Mouse (Mus musculus) thymus, postnatal 10 days (tissue): Measurements from ENCODE around the gene Stab1.

Source experiments
- DNase-seq, 2 experiments: peaks; one replicate each; pipeline ENCODE4 v3.0.0; 2021; ENCODE audit warnings: low spot score in 2 of 2

Stab1 gene

DNA sequence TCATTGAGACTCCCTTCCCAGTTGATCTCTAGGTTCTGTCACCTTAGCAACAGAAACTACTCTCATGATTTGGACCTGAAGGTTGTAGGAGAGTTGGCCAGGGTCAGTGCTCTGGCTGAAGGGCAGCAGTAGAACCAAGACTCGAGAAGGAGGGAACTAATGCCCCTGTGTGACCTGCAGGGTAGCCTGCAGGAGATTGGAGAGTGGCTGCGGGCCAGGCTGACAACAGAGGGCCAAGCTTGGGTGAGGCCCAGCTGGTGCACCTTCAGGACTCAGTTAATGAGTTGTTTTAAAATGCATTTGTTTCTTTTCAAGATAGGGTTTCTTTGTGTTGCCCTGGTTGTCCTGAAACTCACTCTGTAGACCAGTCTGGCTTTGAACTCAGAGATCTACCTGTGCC is 3.4 kb downstream of the Stab1 start:
- DNase-seq: no peak

DNA sequence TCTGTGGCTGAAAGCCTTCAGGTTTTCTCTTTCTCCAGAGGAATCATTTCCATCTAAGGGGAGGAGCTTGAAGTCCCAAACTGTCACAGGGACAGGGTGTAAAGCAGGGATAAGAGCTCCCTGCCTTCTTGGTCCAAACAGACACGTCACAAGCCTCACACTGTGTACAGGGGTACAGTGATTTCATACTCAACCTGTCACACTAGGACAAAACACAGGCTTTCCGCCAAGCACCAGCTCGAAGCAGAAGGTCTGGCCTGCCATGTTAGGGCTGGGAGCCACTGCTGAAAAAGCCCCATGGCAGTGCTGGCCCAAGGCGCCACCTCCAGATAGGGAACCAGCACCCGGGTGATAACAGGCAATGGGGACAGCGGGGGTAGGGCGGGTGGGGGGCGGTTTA is 4.4 kb downstream of the Stab1 start:
- no peak for DNase-seq

DNA sequence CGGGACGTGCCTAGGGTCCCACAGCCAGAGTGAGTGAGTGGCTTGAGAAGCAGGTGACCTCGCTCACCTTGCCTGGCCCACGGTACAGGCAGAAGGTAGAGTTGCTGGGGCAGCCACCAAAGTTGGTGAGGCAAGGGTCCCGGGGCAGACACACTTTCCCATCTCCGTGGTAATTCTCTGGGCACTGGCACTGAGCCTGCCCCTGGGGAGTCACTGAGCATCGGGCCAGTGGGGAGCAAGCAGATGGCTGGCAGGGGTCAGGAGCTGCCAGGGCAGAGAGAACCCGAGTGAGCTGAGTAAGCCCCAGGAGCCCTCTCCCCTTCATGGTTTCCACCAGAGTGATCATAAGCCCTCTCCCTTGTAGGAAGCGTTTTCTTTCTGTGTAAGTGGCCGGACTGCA is 6.8 kb downstream of the Stab1 start:
- no peak for DNase-seq

DNA sequence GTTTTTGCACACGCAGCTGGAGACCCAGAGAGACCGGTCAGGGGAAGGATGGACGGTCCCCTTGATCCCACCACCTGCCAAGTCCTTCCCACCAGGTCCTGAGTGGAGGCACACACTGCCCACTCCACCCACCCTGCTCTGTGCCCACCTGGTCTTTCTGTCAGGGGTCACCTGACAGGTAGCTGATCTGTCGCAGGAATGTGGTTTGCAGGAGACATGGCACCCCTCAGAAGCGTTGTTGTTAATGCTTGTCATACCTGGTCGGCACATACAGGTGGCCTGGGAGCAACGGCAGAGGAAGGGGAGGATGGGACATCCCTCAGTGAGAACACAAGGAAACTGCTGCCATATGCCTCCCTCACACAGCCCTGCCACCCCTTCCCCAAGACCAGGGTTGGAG is 7.2 kb downstream of the Stab1 start:
- DNase-seq: no peak

DNA sequence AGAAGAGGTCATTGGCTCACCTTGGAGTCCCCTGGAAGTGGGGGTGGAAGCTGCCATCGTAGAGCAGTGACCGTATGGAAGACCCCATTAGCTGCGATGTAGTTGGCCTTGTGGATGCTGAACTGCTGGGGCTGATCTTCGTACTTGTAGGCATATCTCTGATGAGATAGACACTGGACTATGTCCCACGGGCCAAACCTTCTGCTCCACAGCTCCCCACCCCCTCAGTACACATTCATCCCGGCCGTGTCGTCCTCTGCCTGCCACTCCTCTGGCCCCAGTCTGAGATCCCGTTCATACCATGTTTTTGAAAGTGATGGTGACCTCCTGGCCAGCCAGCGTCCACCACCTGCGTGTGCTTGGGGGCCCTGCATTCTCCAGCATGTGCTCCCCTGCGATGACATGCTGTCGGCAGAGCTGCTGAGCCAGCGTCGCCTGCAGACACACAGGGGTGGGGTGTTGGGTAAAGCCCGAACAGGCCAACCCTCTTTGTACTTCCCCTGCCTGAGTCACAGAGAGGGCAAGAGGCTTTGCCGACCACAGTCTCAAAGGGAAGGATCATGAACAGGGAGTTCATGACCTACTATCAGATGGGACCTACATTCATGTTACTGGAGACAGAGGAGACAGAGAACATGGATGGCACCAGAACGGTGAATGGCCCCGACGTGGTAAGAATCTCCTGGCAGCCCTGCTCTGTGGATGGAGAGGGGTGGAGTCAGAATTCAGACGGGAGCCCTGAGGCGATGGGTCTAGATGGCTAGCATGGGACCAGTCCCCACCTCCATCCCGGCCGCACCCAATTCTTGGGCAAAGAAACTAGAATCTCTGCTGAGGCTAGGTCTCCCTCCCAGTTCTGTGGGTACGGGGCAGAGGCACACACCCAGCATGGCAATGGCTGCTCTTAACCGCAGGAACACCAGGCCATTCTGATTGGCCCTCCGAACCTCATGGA is 8.0 kb downstream of the Stab1 start:
- DNase-seq: no peak

DNA sequence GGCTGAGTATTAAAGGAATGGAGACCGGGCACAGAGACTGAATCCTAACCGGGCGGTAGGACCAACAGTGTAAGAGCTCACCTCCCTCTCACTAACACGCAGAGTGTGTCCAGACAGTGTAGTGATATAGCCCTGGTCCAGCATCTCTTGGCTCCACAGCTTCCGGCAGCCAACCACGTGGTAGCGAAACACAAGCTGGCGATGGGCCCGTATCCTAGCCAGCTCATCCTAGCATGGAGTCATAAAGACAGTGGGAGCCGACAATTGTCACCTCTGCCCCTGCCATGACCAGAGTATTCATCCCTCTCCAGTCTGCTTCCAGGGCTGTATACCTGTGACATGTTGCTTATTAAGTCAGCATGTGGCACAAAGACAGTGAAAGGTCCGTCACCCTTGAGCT is 22.7 kb downstream of the Stab1 start:
- DNase-seq: no peak

DNA sequence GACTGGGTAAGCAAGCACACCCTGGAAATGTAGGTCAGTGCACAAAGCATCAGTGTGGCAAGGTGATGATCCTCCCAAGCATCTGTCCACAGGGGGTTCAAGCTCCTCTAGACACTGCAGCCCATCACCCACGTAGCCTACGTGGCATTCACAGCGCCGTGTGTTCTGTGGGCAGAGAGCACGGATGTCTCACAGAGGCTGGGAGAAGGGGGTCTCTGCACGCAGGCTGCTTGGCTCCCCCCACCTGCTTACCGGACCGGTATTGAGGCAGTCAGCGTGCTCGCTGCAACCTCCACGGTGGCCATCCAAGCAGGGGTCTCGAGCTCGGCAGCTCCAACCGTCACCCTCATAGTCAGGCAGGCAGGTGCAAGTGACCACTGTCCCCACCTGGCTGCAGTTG is 27.4 kb downstream of the Stab1 start:
- no peak for DNase-seq

DNA sequence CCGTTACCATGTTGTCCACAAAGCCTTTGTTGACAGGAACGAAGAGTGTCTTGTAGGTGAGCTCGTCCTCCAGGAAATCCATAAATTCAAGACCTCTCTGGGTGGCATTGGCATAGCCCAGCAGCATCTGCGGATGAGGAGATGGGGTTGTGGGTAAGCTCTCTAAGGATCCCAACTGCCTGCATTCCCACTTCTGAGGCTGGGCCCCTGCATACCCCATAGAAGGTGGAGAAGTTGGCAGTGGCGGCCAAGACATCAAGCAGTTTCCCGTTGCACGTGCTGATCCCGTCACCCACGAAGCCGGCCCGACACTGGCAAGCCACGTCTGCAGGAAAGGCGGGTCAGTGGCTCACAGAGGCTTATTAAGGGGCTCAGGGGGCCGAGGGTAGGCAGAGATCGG is 28.3 kb downstream of the Stab1 start:
- no peak for DNase-seq

DNA sequence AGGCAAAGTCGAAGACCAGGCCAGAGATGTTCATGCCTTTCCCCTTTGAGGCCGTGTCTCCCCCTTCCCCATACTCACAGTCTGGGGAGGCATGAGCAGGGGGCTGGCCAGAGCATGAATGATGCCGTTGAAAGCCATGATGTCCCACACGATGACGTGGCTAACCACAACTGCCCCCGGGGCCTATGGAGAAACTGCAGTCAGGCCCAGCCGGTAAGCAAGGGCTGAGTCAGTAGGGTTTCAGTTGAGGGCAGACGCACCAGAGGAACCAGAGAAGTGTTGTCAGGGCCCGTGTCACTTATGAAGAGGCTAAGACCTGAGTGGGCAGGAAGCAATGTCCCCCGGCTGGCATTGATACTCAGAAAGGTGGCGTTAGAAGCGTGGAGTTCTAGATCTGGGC is 28.8 kb downstream of the Stab1 start:
- DNase-seq: no peak

DNA sequence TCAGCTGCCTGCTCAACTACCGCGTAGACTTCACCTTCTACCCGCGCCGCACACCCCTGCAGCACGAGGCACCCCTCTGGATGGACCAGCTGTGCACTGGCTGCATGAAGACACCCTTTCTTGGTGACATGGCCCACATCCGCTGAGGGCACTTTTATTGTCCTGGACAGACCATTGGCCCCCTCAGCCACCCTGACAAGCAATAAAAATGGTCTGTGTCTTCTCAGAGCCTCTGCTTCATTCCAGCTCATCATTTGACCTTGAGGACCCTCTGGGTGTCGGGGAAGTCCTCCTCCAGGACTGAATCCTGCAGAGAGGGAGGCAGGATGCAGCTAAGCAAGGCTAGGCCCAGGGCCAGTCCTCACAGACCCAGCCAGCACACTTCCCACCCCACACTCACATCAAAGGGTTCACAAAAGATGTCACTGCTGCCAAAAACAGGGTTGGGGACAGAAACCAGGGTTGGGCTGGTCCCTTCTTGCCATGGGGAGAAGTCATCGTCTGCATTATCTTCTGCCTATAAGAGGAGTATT is 29.5 kb downstream of the Stab1 start:
- no peak for DNase-seq

DNA sequence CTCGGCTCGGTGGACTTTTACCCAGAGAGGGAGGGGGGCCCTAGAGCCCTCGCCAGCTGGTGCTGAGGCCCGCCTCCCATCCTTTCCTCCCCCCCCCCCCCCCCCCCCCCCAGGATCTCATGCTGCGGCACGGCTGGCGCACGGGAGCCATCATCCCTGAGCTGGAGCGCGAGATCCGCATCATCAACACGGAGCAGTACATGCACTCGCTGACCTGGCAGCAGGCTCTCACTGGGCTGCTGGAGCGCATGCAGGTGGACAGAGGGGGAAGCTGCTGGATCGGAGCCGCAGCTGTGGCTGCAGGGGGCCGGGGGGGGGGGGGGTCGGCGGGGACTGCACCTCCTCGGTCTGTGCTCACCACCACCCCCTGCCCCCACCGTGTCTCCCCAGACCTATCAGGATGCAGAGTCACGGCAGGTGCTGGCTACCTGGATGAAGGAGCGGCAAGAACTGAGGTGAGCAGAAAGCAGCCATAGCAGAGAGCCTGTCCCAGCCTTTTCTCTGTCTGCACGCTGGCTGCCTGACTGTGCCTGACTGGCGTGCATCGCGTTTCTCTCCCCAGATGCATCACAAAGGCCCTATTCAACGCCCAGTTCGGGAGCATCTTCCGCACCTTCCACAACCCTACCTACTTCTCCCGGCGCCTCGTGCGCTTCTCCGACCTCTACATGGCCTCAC is 30.1 kb downstream of the Stab1 start:
- DNase-seq: no peak

DNA sequence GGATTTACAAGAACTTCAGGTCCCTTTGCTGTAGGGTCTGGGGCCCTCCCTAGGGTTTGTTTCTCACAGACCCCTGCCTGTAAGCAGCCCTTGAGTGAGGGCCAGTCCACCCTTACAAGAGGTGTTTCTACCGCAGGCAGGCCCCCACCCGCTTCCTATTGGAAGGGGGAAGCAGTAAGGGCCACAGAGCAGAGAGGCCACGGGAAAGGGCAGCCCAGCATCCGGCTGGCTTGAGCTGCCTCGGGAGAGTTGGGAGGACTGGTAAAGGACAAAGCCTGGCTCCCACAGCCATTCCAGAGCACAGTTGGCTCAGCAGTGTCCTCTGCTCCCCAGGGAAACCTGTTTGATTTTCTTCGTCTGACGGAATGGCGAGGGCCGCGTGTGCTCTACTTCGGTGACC is 30.6 kb downstream of the Stab1 start:
- no peak for DNase-seq

DNA sequence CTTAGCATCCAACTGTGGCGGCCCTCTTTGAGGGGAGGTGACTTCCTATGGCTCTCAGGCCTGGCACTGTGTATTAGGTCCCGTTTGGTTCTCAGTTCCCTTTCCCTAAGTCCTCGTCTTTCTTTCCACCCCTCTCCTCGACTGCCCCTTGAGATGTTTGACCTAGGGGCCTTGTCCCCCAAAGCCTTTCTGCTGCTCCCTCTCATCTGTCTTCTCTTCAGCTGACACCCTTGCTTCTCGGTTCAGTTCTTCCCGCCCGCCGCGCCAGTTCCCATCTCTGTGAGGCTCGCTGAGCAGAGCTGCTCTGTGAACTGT is 31.2 kb downstream of the Stab1 start:
- DNase-seq: no peak

DNA sequence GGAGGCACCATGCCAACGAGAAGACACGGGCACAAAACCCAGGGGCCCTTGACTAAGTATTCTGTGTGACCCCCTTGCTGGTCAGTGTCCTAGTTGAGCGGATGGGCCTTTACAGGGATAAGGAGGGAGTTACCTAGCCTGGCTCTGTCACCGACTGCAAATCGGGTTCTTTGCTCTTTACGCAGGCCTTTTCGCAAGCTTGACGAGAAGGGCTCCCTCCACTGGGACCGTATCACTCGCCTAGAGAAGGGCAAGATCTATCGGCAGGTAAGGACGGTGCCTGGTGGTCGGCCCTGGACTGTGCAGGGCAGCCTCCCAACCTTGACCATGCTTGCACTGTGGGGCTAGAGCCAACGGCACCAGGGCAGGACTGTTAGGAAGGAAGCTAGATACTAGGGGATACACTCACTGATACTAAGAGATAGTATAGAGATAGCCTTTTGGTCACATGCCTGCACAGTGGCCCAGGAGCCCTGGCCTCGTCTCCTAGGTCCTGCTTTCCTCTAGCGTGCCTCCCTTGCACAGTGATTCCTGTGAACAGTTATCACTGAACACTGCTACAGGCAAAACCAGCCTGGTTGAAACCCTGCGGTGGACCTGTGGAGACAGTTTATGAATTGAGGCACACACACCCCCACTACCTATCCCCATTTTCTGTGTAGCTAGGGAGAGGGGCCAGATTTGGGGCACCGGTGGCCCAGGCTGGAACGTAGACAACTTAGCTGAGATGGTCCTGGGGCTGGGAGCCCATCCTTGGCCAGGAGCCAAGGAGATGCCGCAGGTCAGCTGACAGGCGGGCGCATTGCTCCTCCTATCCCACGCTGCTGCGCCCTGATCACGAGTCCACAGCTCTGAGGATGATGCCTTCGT is 31.8 kb downstream of the Stab1 start:
- DNase-seq: no peak

DNA sequence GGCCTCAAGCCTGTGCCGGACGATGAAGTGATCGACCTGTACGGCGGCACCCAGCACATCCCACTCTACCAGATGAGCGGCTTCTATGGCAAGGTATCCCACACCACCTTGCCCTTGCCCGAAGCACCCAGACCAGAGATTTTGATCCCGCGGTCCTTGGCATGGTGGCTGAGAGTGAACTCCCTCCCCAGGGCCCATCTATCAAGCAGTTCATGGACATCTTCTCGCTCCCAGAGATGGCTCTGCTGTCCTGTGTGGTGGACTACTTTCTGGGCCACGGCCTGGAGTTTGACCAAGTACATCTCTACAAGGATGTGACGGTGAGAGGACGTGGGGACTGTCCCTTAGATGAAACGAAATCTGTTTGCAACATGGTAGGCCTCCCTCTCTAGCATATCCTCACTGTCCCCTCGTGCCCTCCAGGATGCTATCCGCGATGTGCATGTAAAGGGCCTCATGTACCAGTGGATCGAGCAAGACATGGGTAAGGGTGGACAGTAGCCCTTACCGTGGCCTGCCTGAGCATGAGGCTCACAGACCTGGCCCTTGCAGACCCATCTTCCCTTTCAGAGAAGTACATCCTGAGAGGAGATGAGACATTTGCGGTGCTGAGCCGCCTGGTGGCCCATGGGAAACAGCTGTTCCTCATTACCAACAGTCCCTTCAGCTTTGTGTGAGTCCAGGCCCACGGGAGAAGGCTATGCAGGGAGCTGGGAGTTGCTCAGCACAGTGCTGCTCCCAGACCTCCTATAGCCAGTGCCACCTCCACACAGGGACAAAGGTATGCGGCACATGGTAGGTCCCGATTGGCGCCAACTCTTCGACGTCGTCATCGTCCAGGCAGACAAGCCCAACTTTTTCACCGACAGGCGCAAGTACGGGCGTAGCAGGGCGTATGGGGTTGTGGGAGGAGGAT is 32.7 kb downstream of the Stab1 start:
- no peak for DNase-seq

DNA sequence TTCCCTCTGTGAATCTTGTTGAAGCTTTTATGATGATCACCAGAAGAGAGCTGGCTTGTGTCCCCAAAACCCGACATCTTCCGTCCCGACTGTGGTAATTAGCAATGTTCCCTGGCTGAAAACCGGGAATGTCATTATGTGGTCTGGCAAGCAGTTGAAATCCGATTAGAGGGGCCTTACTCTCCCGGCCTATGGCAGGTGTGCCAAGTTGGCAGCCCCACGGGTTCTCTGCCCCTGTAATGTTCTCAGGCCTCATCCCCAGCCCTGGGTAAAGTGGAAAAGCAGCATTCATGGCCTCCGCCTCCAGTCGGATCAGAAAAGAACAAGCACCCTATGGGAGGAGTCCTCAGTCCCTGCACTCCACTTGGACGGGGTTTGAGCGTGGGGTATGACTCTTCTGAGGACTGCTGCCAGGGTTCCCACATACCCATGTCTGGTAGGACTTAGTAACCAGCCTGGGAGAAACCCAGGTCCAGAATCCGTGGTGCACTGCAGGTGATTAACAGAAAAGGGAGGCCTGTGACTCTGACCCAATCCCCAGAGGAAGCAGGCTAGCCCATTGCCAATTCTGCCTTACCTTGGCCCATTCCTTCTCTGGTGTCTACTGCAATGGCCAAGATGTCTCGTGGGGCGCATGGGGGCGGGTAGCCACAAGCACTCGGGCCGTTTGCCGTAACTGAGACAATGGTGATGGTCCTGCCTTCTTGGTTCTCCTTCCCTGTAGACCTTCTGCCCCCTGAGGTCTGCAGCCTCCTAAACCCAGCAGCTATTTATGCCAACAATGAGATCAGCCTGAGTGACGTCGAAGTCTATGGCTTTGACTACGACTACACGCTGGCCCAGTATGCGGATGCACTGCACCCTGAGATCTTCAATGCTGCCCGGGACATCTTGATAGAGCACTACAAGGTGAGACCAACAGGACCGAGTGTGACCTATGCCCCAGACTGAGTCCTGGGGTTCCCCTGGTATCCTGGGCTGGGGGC is 34.1 kb downstream of the Stab1 start:
- no peak for DNase-seq

DNA sequence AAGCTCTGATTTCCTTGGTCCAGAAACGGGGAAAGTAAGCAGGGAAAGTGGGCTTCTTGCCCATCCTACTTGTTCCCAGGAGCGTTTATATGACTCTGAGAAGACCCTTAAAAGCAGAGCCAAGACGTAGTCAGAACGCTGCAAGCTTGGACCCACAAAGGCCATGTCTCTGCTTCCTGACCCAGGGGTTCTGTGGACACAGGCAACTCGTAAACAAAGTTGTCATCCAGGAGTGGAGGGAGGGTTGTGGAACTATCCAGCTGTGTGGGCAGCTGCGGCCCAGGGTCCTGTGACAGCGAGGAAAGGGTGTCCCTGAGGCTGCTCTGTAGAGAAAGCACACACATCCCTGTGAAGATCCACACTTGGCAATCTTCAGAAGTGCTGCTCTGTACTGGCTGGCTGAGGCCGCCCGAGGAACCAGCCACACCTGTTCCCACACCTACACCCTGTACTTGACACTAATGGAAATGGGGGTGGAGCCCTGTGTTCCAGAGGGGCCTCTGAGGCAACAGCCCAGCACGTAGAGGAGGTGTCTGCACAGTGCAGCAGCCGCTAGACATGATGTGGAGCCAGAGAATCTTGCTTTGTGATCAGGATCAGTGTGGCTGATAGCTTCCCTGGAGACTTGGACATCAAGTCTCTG is 35.3 kb downstream of the Stab1 start:
- DNase-seq: no peak

DNA sequence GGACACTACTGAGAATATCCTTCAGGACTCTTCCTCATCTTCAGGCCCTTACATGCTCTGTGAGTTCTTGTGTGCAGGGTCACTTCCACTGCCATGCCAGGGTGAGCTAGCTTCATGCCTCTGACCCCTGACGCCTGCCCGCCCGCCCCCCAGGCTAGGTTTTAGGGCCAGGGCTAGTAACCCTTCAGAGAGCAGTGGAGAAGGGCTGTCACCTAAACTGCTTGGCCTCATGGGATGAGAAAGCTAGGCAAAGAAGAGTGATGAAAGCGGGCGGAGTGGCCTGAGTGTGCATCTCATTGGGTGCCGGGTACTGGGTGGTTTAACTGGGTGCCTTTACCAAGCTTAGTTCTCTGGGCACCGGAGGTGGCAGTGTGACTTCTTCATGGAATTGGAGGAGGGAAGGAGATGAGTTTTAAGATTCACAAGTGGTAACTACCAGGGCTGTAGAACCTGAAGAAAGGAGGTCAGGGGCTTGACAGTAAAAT is 35.9 kb downstream of the Stab1 start:
- DNase-seq: no peak

DNA sequence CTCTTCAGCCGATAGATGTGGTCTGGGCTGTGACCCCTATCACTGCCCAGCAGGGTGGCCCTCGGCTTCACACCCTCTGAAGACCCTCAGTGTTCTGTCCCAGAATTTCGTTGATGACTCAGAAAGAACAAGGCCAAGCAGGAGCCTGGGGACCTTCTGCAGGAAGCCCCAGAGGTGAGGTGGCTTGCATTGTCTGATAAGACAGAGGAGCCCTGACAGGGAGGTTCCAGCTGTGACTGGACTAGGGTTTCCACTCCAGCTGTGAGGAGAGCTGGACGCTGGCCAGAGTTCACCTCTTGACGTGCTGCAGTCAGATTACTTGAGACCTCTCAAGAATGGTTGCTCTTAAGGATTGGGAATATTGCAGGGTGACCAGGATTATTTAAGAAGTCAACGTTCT is 36.4 kb downstream of the Stab1 start:
- DNase-seq: no peak
